Mouse (Mus musculus) large intestine, adult 2 months (tissue): Measurements from ENCODE around the gene Gstm2. TPM values are rescaled to one million over a fixed set of nuclear protein-coding genes. Genes with fewer than 3 reads are reported as not detected.
A peak's percentile ranks its signal among the peaks of the same experiment; 100 is the strongest.
"Not testable (repeated sequence)": the region's sequence is repeated elsewhere in the genome, so short reads cannot be mapped to it uniquely, and the experiment has no call there.

ENCODE experiments used
- DNase-seq: peaks from one replicate; pipeline ENCODE4 v3.0.0-alpha.2; 2012; ENCODE audit warnings: low read depth, low spot score
- WGBS: fragments of 180-500 bp; shearing (Covaris S2); methylation state at CpG from one replicate; pipeline ENCODE4 v1.1.7; 2018; 5-methylcytosine and 5-hydroxymethylcytosine counted together
- polyA plus RNA-seq: library from polyadenylated mRNA; depleted of rRNA; stranded (reverse); fragments of >200 nt; gene quantifications from 2 replicates; pipeline ENCODE4 v1.2.3, GENCODE M21; 2012

Gene Gstm2
- polyA plus RNA-seq, 1 experiment, result 44.1 TPM

- WGBS, result 75% methylated on average over 3 of the region's 3 CpGs
- no peak for DNase-seq
Measured at GRCm38 (mm10) chr3:107999491-107999890, 13.2 kb upstream of the Gstm2 start.

- DNase-seq, result no peak
- 87% methylated on average over 3 of the region's 3 CpGs for WGBS
Measured at GRCm38 (mm10) chr3:107998591-107998990, 12.3 kb upstream of the Gstm2 start.

GRCm38 (mm10) chr3:107996576-107996975 lies 10.3 kb upstream of the Gstm2 start:
- WGBS, result 90% methylated on average over 4 of the region's 4 CpGs
- no peak for DNase-seq

- WGBS, result 91% methylated on average over 2 of the region's 2 CpGs
- not testable (repeated sequence) for DNase-seq
Measured at GRCm38 (mm10) chr3:107995974-107996373, 9.7 kb upstream of the Gstm2 start.

GRCm38 (mm10) chr3:107985141-107985540 lies 1.1 kb downstream of the Gstm2 start:
- not testable (repeated sequence) for DNase-seq
- 98% methylated on average over 2 of the region's 2 CpGs for whole genome bisulfite sequencing

- no peak for DNase-seq
- 76% methylated on average over 5 of the region's 5 CpGs for whole genome bisulfite sequencing
Measured at GRCm38 (mm10) chr3:107984471-107984870, 1.8 kb downstream of the Gstm2 start.

GRCm38 (mm10) chr3:107983771-107984170 lies 2.5 kb downstream of the Gstm2 start:
- no peak for DNase-seq
- WGBS, result 69% methylated on average over 3 of the region's 3 CpGs

- 92% methylated on average over 6 of the region's 6 CpGs for WGBS
- no peak for DNase-seq
Measured at GRCm38 (mm10) chr3:107982726-107983125, 3.5 kb downstream of the Gstm2 start.

- WGBS, result 71% methylated on average over 3 of the region's 3 CpGs
Measured at GRCm38 (mm10) chr3:107981261-107981660, 5.0 kb downstream of the Gstm2 start.

GRCm38 (mm10) chr3:107977691-107978090 lies 8.6 kb downstream of the Gstm2 start:
- no peak for DNase-seq
- 40% methylated on average over 3 of the region's 3 CpGs for WGBS

More at GRCm38 (mm10) chr3:107981261-107981660, 5.0 kb downstream of the Gstm2 start:
- no peak for DNase-seq

GRCm38 (mm10) chr3:107974237-107974636 lies 12.0 kb downstream of the Gstm2 start:
- DNase-seq, result no peak
- 93% methylated on average over 1 of the region's 1 CpGs for WGBS

- 39% methylated on average over 3 of the region's 3 CpGs for WGBS
- no peak for DNase-seq
Measured at GRCm38 (mm10) chr3:107972070-107972469, 14.2 kb downstream of the Gstm2 start.

- 75% methylated on average over 3 of the region's 3 CpGs for WGBS
Measured at GRCm38 (mm10) chr3:107971101-107971500, 15.2 kb downstream of the Gstm2 start.

GRCm38 (mm10) chr3:107968724-107969395 lies 17.4 kb downstream of the Gstm2 start, which contains the start of gene Gstm3:
Gene Gstm3, minus strand, starts transcription at chr3:107969283.
- DNase-seq, result peak; percentile 67
- 25% methylated on average over 13 of the region's 13 CpGs for WGBS

More at GRCm38 (mm10) chr3:107971101-107971500, 15.2 kb downstream of the Gstm2 start:
- DNase-seq, result not testable (repeated sequence)

- WGBS, result 99% methylated on average over 5 of the region's 5 CpGs
- DNase-seq, result no peak
Measured at GRCm38 (mm10) chr3:107966631-107967030, 19.6 kb downstream of the Gstm2 start.

GRCm38 (mm10) chr3:107965592-107965991 lies 20.7 kb downstream of the Gstm2 start:
- no peak for DNase-seq
- WGBS, result 39% methylated on average over 1 of the region's 1 CpGs

- WGBS, result 36% methylated on average over 5 of the region's 5 CpGs
- DNase-seq, result no peak
Measured at GRCm38 (mm10) chr3:107964656-107965308, 21.5 kb downstream of the Gstm2 start.

- 96% methylated on average over 4 of the region's 4 CpGs for WGBS
- no peak for DNase-seq
Measured at GRCm38 (mm10) chr3:107964026-107964425, 22.2 kb downstream of the Gstm2 start.

GRCm38 (mm10) chr3:107955260-107955659 lies 31.0 kb downstream of the Gstm2 start:
- 87% methylated on average over 9 of the region's 9 CpGs for WGBS

GRCm38 (mm10) chr3:107953906-107954305 lies 32.3 kb downstream of the Gstm2 start:
- 85% methylated on average over 5 of the region's 5 CpGs for WGBS
- no peak for DNase-seq

More at GRCm38 (mm10) chr3:107955260-107955659, 31.0 kb downstream of the Gstm2 start:
- DNase-seq, result not testable (repeated sequence)

GRCm38 (mm10) chr3:107953328-107953755 lies 32.9 kb downstream of the Gstm2 start:
- 8% methylated on average over 6 of the region's 6 CpGs for WGBS
- DNase-seq, result no peak
